Mouse (Mus musculus) neural tube, embryonic 15.5 days (tissue): ENCODE measurements around the gene Nfib. TPM values are rescaled to one million over a fixed set of nuclear protein-coding genes. Genes with fewer than 3 reads are reported as not detected.

Experiments used
- ATAC-seq: fragments of 200-750 bp; cut with Nextera tagmentation; 2 replicates; pipeline ENCODE4 v1.8.0; 2017; ENCODE audit warnings: mild to moderate bottlenecking, moderate TSS enrichment, moderate library complexity; ENCODE audit not compliant: low FRiP score
- H3K27ac ChIP-seq: fragments of 300-500 bp; sonication (generic); replicated peaks from 2 replicates; pipeline ENCODE4 v1.5.1; 2015; ENCODE audit warnings: mild to moderate bottlenecking, inconsistent platforms
- H3K27me3 ChIP-seq: fragments of 300-500 bp; sonication (generic); replicated peaks from 2 replicates; pipeline ENCODE4 v1.6.1; 2015; ENCODE audit warnings: inconsistent platforms
- H3K36me3 ChIP-seq: fragments of 300-500 bp; sonication (generic); 2 replicates; pipeline ENCODE4 v1.6.1; 2015; ENCODE audit warnings: inconsistent platforms
- H3K4me1 ChIP-seq: fragments of 300-500 bp; sonication (generic); 2 replicates; pipeline ENCODE4 v1.6.1; 2015; ENCODE audit warnings: inconsistent platforms
- H3K4me2 ChIP-seq: fragments of 300-500 bp; sonication (generic); 2 replicates; pipeline ENCODE4 v1.6.1; 2015; ENCODE audit warnings: inconsistent platforms, mild to moderate bottlenecking, moderate library complexity
- H3K4me3 ChIP-seq: fragments of 300-500 bp; sonication (generic); replicated peaks from 2 replicates; pipeline ENCODE4 v1.5.1; 2015; ENCODE audit warnings: mild to moderate bottlenecking, inconsistent platforms
- H3K9ac ChIP-seq: fragments of 300-500 bp; sonication (generic); replicated peaks from 2 replicates; pipeline ENCODE4 v1.6.1; 2015; ENCODE audit warnings: mild to moderate bottlenecking, inconsistent platforms
- H3K9me3 ChIP-seq: fragments of 300-500 bp; sonication (generic); replicated peaks from 2 replicates; pipeline ENCODE4 v1.6.1; 2016; ENCODE audit warnings: inconsistent platforms
- WGBS: fragments of 180-500 bp; shearing (Covaris S2); methylation state at CpG from one replicate; pipeline ENCODE4 v1.1.7; 2015; ENCODE audit warnings: mixed read lengths; 5-methylcytosine and 5-hydroxymethylcytosine counted together
- polyA plus RNA-seq: library from polyadenylated mRNA; unstranded; fragments of >200 nt; fragmentation: Nextera tagmentation; extraction: Ambion mirVana; gene quantifications from 2 replicates; pipeline ENCODE4 v1.2.1, GENCODE M21; 2015

Gene Nfib
- polyA plus RNA-seq, 1 experiment from 2014 or later, result 58.4 TPM

DNA sequence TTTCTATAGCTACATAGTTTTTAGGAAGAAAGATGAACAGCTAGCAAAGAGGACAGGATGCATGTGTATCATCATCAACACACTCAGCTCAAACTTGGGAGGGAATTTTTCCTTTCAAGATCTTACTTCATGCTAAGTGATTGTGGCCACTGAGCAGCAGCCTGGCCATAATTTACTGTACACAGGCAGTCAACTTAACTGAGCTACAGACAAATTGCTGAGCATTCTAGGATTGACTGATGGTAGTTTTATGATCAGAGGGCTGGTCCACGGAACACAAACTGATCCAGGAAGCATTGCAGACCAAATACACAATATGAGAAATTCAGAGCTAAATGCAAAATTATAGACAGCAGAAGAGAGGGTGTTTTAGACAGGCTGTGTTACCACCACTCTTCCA, 191.2 kb downstream of the Nfib start:
- no peak overlapping the region; the same call in 1 of the 2 replicates for H3K27ac ChIP-seq
- peak overlapping the region; percentile 29 for H3K4me2 ChIP-seq
- no peak for ATAC-seq
- no peaks in the 10 kb centered on the region for H3K36me3 ChIP-seq
- H3K9me3 ChIP-seq, result no peaks in the 10 kb centered on the region
- peaks cover 19% of the 10 kb centered on the region for H3K4me1 ChIP-seq
- H3K9ac ChIP-seq, result 0 out of 2 replicates have a peak overlapping the region, but pooled peaks have one; percentile 14
- H3K27me3 ChIP-seq, result no peaks in the 10 kb centered on the region
- no peak overlapping the region for H3K4me3 ChIP-seq
- WGBS, result 26% methylated on average over 1 of the region's 1 CpGs

- Histone ChIP-seq H3K9ac (peak overlapping the region; percentile 43), H3K4me2 (peak overlapping the region; percentile 93), H3K4me1 (peaks cover 19% of the 10 kb centered on the region), H3K27ac (peak overlapping the region; percentile 88), H3K4me3 (peak overlapping the region; percentile 49), H3K27me3 (no peaks in the 10 kb centered on the region), H3K36me3 (no peaks in the 10 kb centered on the region), H3K9me3 (no peaks in the 10 kb centered on the region)
- WGBS, result under 1% methylated on average over 14 of the region's 14 CpGs
- ATAC-seq, result no peak; the same call in 1 of the 2 replicates
Observed at GRCm38 (mm10) chr4:82513426-82513750, 192.2 kb downstream of the Nfib start.

DNA sequence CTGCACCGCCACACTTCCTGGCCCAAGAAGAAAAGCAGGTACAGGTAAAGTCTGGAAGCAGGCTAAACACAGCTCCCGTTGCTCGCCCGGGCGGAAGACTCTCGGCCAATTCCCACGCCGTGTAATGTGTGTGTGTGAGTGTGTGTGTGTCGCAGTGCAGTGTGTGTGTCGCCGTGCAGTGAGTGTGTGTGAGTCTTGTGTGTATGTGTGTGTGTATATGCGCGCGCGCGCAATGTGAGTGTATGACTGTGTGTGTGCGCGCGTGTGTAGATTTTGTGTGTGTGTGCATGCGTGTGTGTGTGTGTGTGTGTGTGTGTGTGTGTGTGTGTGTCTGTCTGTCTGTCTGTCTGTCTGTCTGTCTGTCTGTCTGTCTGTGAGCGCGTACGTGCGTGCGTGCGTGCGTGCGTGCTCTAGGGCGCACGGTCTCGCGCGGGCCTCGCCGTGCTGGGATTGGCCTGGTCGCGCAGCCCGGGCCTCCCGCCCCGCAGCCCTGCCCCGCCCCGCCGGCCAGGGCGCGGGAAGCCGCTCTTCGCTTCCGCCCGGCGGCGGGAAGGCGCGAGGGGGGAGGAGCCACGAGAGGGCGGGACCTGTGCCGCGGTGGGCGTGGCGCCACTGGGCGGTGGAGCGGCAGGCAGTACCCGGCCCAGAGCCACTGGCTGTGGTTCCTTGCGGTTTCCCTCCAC, 192.7 kb downstream of the Nfib start:
- peak; percentile 98 for ATAC-seq
- Histone ChIP-seq H3K4me3 (peak overlapping the region; percentile 49), H3K27me3 (no peaks in the 10 kb centered on the region), H3K27ac (peak overlapping the region; percentile 88), H3K4me1 (peaks cover 22% of the 10 kb centered on the region), H3K9ac (peak overlapping the region; percentile 43), H3K4me2 (peak overlapping the region; percentile 93), H3K36me3 (no peaks in the 10 kb centered on the region), H3K9me3 (no peaks in the 10 kb centered on the region)
- 1% methylated on average over 48 of the region's 63 CpGs for WGBS

- ATAC-seq, result no peak
Observed at GRCm38 (mm10) chr4:82512335-82512734, 193.2 kb downstream of the Nfib start.

DNA sequence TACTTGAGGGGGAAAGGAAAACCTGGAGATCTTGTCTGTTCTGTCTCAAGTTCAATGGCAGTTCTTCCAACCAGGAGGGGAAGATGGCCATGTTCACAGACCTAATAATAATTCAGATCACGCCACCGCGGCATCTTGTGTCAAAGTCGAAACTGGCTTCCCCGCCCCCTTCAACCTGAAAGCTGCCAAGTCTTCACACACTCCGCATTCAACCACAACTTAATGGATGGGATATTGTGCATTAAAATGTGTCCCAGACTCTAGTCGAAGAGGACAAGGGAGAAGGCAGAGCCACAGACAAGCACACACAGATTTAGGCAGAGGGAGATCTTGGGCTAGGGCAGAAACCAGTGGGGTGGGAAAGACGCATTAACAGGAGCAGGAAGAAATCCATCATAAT, 194.0 kb downstream of the Nfib start:
- no peaks in the 10 kb centered on the region for H3K27me3 ChIP-seq
- H3K4me3 ChIP-seq, result peak overlapping the region; percentile 49
- H3K27ac ChIP-seq, result peak overlapping the region; percentile 88
- peaks cover 31% of the 10 kb centered on the region for H3K4me1 ChIP-seq
- no peaks in the 10 kb centered on the region for H3K36me3 ChIP-seq
- peak overlapping the region; percentile 93 for H3K4me2 ChIP-seq
- peak overlapping the region; percentile 43; the same call in 1 of the 2 replicates for H3K9ac ChIP-seq
- 0 out of 2 replicates have a peak, but pooled peaks have one; percentile 10 for ATAC-seq
- under 1% methylated on average over 8 of the region's 8 CpGs for WGBS
- no peaks in the 10 kb centered on the region for H3K9me3 ChIP-seq

More at GRCm38 (mm10) chr4:82512335-82512734, 193.2 kb downstream of the Nfib start:
- Histone ChIP-seq H3K27ac (peak overlapping the region; percentile 88), H3K4me1 (peaks cover 26% of the 10 kb centered on the region), H3K36me3 (no peaks in the 10 kb centered on the region), H3K9ac (peak overlapping the region; percentile 43), H3K9me3 (no peaks in the 10 kb centered on the region), H3K27me3 (no peaks in the 10 kb centered on the region), H3K4me2 (peak overlapping the region; percentile 93), H3K4me3 (peak overlapping the region; percentile 49)
- WGBS, result 2% methylated on average over 13 of the region's 13 CpGs

GRCm38 (mm10) chr4:82511001-82511513, 194.5 kb downstream of the Nfib start:
- Histone ChIP-seq H3K27ac (peak overlapping the region; percentile 88), H3K4me3 (peak overlapping the region; percentile 49), H3K9ac (peak overlapping the region; percentile 15; the same call in 1 of the 2 replicates), H3K4me1 (peaks cover 33% of the 10 kb centered on the region), H3K4me2 (peak overlapping the region; percentile 93), H3K36me3 (no peaks in the 10 kb centered on the region), H3K27me3 (no peaks in the 10 kb centered on the region), H3K9me3 (no peaks in the 10 kb centered on the region)
- 4% methylated on average over 16 of the region's 16 CpGs for WGBS
- no peak for ATAC-seq

GRCm38 (mm10) chr4:82509771-82510170, 195.8 kb downstream of the Nfib start:
- WGBS, result 12% methylated on average over 4 of the region's 4 CpGs
- no peaks in the 10 kb centered on the region for H3K36me3 ChIP-seq
- peak overlapping the region; percentile 73 for H3K4me3 ChIP-seq
- peak overlapping the region; percentile 32; the same call in 1 of the 2 replicates for H3K9ac ChIP-seq
- H3K4me2 ChIP-seq, result peak overlapping the region; percentile 93
- H3K27ac ChIP-seq, result peak overlapping the region; percentile 65
- peaks cover 37% of the 10 kb centered on the region for H3K4me1 ChIP-seq
- no peak for ATAC-seq
- H3K27me3 ChIP-seq, result no peaks in the 10 kb centered on the region
- no peaks in the 10 kb centered on the region for H3K9me3 ChIP-seq

DNA sequence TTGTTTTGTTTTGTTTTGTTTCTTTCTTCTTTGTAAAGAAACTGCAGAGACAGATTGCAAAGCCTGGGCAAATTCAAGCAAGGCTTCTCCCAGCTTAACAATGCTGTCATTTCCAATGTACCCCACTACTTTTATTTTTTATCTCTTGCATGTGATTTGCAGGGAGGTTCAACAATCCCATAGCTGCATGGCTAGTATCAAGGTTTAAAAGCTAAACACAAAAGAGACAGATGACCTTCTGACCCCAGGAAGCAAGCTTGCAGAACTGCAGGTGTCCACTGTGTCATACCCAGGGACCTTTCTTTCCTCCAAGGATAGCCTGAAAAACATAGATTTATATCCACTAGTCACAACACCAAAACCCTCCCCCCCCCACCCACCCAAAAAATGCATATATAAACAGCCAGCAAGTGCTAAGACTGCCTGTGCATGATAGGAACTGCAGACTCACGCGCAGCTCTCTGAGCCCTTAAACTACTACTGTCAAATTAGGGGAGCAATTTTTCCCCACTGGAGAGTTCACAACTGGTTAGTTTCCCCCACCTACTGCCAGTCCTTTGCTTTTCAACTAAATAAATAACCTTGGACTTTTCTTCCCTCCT, 196.3 kb downstream of the Nfib start:
- ATAC-seq, result no peak
- WGBS, result 16% methylated on average over 2 of the region's 2 CpGs
- Histone ChIP-seq H3K4me2 (peak overlapping the region; percentile 93), H3K27me3 (no peaks in the 10 kb centered on the region), H3K27ac (peak overlapping the region; percentile 65), H3K4me1 (peaks cover 40% of the 10 kb centered on the region), H3K9me3 (no peaks in the 10 kb centered on the region), H3K4me3 (peak overlapping the region; percentile 73), H3K36me3 (no peaks in the 10 kb centered on the region), H3K9ac (peak overlapping the region; percentile 32; the same call in 1 of the 2 replicates)

DNA sequence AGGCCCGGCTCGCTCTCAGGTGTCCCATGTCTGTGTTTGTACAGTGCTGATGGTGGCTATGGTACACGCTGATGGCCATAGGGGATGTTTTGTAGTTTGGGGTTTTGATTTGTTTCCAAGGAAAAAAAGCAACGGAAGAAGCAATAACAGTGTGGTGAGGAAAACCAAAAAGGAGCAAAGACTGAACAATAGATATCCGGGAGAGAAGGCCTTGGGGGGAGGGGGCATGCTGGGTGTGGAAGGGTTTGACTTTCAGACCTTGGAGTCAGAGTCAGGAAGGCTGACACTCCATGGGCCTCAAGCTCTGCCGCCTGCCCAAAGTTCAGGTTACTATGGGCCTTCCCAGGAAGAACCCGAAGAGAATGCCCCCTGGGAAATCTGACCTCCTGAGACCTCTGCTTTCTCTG, 197.3 kb downstream of the Nfib start:
- 8% methylated on average over 7 of the region's 7 CpGs for WGBS
- peaks cover 43% of the 10 kb centered on the region for H3K4me1 ChIP-seq
- peak overlapping the region; percentile 93 for H3K4me2 ChIP-seq
- no peaks in the 10 kb centered on the region for H3K27me3 ChIP-seq
- H3K36me3 ChIP-seq, result no peaks in the 10 kb centered on the region
- peak overlapping the region; percentile 73 for H3K4me3 ChIP-seq
- peak overlapping the region; percentile 91 for H3K9ac ChIP-seq
- H3K27ac ChIP-seq, result peak overlapping the region; percentile 98
- ATAC-seq, result no peak
- H3K9me3 ChIP-seq, result no peaks in the 10 kb centered on the region

GRCm38 (mm10) chr4:82507541-82508280, 197.8 kb downstream of the Nfib start:
- peak overlapping the region; percentile 98 for H3K27ac ChIP-seq
- peak overlapping the region; percentile 93 for H3K4me2 ChIP-seq
- no peaks in the 10 kb centered on the region for H3K27me3 ChIP-seq
- H3K4me1 ChIP-seq, result peaks cover 43% of the 10 kb centered on the region
- H3K4me3 ChIP-seq, result peak overlapping the region; percentile 73
- 7% methylated on average over 15 of the region's 15 CpGs for WGBS
- no peaks in the 10 kb centered on the region for H3K36me3 ChIP-seq
- ATAC-seq, result 0 out of 2 replicates have a peak, but pooled peaks have one; percentile 14
- no peaks in the 10 kb centered on the region for H3K9me3 ChIP-seq
- H3K9ac ChIP-seq, result peak overlapping the region; percentile 91

- WGBS, result under 1% methylated on average over 29 of the region's 30 CpGs
- ATAC-seq, result peak; percentile 68
- Histone ChIP-seq H3K4me2 (peak overlapping the region; percentile 93), H3K36me3 (no peaks in the 10 kb centered on the region), H3K9me3 (no peaks in the 10 kb centered on the region), H3K27me3 (no peaks in the 10 kb centered on the region), H3K4me3 (peak overlapping the region; percentile 73), H3K9ac (peak overlapping the region; percentile 91), H3K4me1 (peaks cover 36% of the 10 kb centered on the region), H3K27ac (peak overlapping the region; percentile 98)
Observed at GRCm38 (mm10) chr4:82506731-82507331, 198.7 kb downstream of the Nfib start.
